Comparison of ENCODE assay signal across 9 mouse cellular contexts in genomic region chr5:126733470-126733869, GRCm38 (mm10).
A peak's percentile ranks its signal among the peaks of the same experiment; 100 is the strongest.
DNase-seq lines count a peak whose midpoint lies in the region; ATAC-seq lines count a peak whose summit lies in the region.
"Had no signal": no experiment of that assay in that cellular context is flagged by ENCODE, and none has a peak within 500 bp of the region (broad histone marks: within the 10 kb centered on the region; RNA-seq: fewer than 3 reads in every experiment).

No protein-coding gene starts in this region.

- 3% methylated on average over 8 of the region's 15 CpGs for WGBS in embryonic facial prominence, embryonic 12.5 days
- 4% methylated on average over 8 of the region's 15 CpGs for WGBS in heart, embryonic 16.5 days
- 8% methylated on average over 8 of the region's 15 CpGs for WGBS in liver, embryonic 11.5 days
- 3% methylated on average over 7 of the region's 15 CpGs for WGBS in neural tube, embryonic 14.5 days

- H3K27ac ChIP-seq in embryonic facial prominence, embryonic 12.5 days: no peak overlapping the region
- H3K27ac ChIP-seq in heart, embryonic 16.5 days (ENCODE audit: low read length): no peak overlapping the region
- no peak overlapping the region for H3K27ac ChIP-seq in liver, embryonic 11.5 days (ENCODE audit: low read depth, low read length)
- H3K27ac ChIP-seq in neural tube, embryonic 14.5 days (ENCODE audit: low read depth, low read length): peak overlapping the region; percentile 56; the same call in 1 of the 2 replicates
- H3K27ac ChIP-seq: liver, embryonic 15.5 days had no signal

- H3K36me3 ChIP-seq in embryonic facial prominence, embryonic 12.5 days: no peaks in the 10 kb centered on the region
- no peaks in the 10 kb centered on the region for H3K36me3 ChIP-seq in heart, embryonic 16.5 days (ENCODE audit: control insufficient read depth, insufficient read depth)
- H3K36me3 ChIP-seq in liver, embryonic 11.5 days (ENCODE audit: control insufficient read depth, insufficient read depth, low read length): no peaks in the 10 kb centered on the region
- no peaks in the 10 kb centered on the region for H3K36me3 ChIP-seq in neural tube, embryonic 14.5 days (ENCODE audit: control insufficient read depth, insufficient read depth, low read length)
- H3K36me3 ChIP-seq: liver, embryonic 15.5 days had no signal

- ATAC-seq in CD4-positive, CD25-positive, alpha-beta regulatory T cell, adult 4 months: no peak
- no peak for ATAC-seq in embryonic facial prominence, embryonic 12.5 days (ENCODE audit: insufficient number of reproducible peaks, insufficient read depth, low FRiP score, low TSS enrichment)
- ATAC-seq in heart, embryonic 16.5 days (replicated peaks; ENCODE audit: extremely low read depth, insufficient read depth, low FRiP score): no peak
- ATAC-seq in liver, embryonic 11.5 days (replicated peaks; ENCODE audit: low FRiP score): 0 out of 2 replicates have a peak, but pooled peaks have one; percentile 36
- ATAC-seq in neural tube, embryonic 14.5 days (ENCODE audit: low read depth): no peak

- H3K4me2 ChIP-seq in embryonic facial prominence, embryonic 12.5 days (replicated peaks): peak overlapping the region; percentile 49
- peak overlapping the region; percentile 57 for H3K4me2 ChIP-seq in heart, embryonic 16.5 days (ENCODE audit: low read depth, low read length)
- peak overlapping the region; percentile 26; the same call in 1 of the 2 replicates for H3K4me2 ChIP-seq in liver, embryonic 11.5 days
- H3K4me2 ChIP-seq in neural tube, embryonic 14.5 days (ENCODE audit: low read depth, low read length): peak overlapping the region; percentile 38
- H3K4me2 ChIP-seq: liver, embryonic 15.5 days had no signal

- peak; percentile 1 for DNase-seq in CD4-positive, CD25-positive, alpha-beta regulatory T cell, adult 2 months (ENCODE audit: low read depth, low spot score)
- DNase-seq in kidney, postnatal 36 days: peak; percentile 32 to 78
- DNase-seq in liver, embryonic 11.5 days (ENCODE audit: low spot score): peak; percentile 42
- peak; percentile 45 for DNase-seq in urinary bladder, postnatal 25 days (ENCODE audit: low spot score)

- H3K4me1 ChIP-seq in embryonic facial prominence, embryonic 12.5 days: 0 out of 2 replicates have a peak, but pooled peaks cover 3% of the 10 kb centered on the region
- no peaks in the 10 kb centered on the region for H3K4me1 ChIP-seq in heart, embryonic 16.5 days (ENCODE audit: control insufficient read depth, insufficient read depth, low read length)
- H3K4me1 ChIP-seq in liver, embryonic 11.5 days (replicated peaks; ENCODE audit: control insufficient read depth, insufficient read depth, low read length): no peaks in the 10 kb centered on the region
- no peaks in the 10 kb centered on the region for H3K4me1 ChIP-seq in neural tube, embryonic 14.5 days (ENCODE audit: control insufficient read depth, insufficient read depth, low read length)
- H3K4me1 ChIP-seq: liver, embryonic 15.5 days had no signal

- H3K9me3 ChIP-seq in embryonic facial prominence, embryonic 12.5 days: no peaks in the 10 kb centered on the region
- H3K9me3 ChIP-seq in heart, embryonic 16.5 days (replicated peaks; ENCODE audit: control insufficient read depth, low read length): no peaks in the 10 kb centered on the region
- no peaks in the 10 kb centered on the region; the same call in 1 of the 2 replicates for H3K9me3 ChIP-seq in liver, embryonic 11.5 days (ENCODE audit: control insufficient read depth, low read length)
- no peaks in the 10 kb centered on the region for H3K9me3 ChIP-seq in neural tube, embryonic 14.5 days (ENCODE audit: control insufficient read depth, low read length)
- H3K9me3 ChIP-seq: liver, embryonic 15.5 days had no signal

- H3K27me3 ChIP-seq in embryonic facial prominence, embryonic 12.5 days: no peaks in the 10 kb centered on the region
- no peaks in the 10 kb centered on the region for H3K27me3 ChIP-seq in heart, embryonic 16.5 days (ENCODE audit: control insufficient read depth, insufficient read depth, low read length)
- H3K27me3 ChIP-seq in liver, embryonic 11.5 days (replicated peaks; ENCODE audit: control insufficient read depth, insufficient read depth, low read length): no peaks in the 10 kb centered on the region
- H3K27me3 ChIP-seq in neural tube, embryonic 14.5 days (ENCODE audit: control insufficient read depth, insufficient read depth, low read length): no peaks in the 10 kb centered on the region
- H3K27me3 ChIP-seq: liver, embryonic 15.5 days had no signal

- peak overlapping the region; percentile 20; the same call in 1 of the 2 replicates for H3K4me3 ChIP-seq in embryonic facial prominence, embryonic 12.5 days
- peak overlapping the region; percentile 32; the same call in 1 of the 2 replicates for H3K4me3 ChIP-seq in heart, embryonic 16.5 days (ENCODE audit: low read length)
- H3K4me3 ChIP-seq in liver, embryonic 11.5 days (ENCODE audit: low read depth, low read length): no peak overlapping the region
- peak overlapping the region; percentile 21; the same call in 1 of the 2 replicates for H3K4me3 ChIP-seq in neural tube, embryonic 14.5 days (ENCODE audit: low read depth, low read length)
- H3K4me3 ChIP-seq: liver, embryonic 15.5 days had no signal

- no peak overlapping the region for H3K9ac ChIP-seq in embryonic facial prominence, embryonic 12.5 days
- no peak overlapping the region for H3K9ac ChIP-seq in heart, embryonic 16.5 days (ENCODE audit: low read length)
- no peak overlapping the region for H3K9ac ChIP-seq in liver, embryonic 11.5 days (ENCODE audit: low read depth, low read length)
- peak overlapping the region; percentile 18; the same call in 1 of the 2 replicates for H3K9ac ChIP-seq in neural tube, embryonic 14.5 days (replicated peaks; ENCODE audit: low read depth, low read length)
- H3K9ac ChIP-seq: liver, embryonic 15.5 days had no signal

Comparison
In these comparisons a context has a peak if more than half of its experiments do, and no peak if none do; other contexts are left out.
1. DNase-seq: peak in every context shown above with its lines; median percentile 55 in kidney, postnatal 36 days; 45 in urinary bladder, postnatal 25 days; 42 in liver, embryonic 11.5 days; 1 in CD4-positive, CD25-positive, alpha-beta regulatory T cell, adult 2 months.